Mouse (Mus musculus) heart, adult 2 months (tissue): Measurements from ENCODE around the gene Fads3.

Experiments used
- CTCF ChIP-seq: fragments of 200-600 bp; IDR thresholded peaks from 2 replicates; pipeline ENCODE4 v1.8.1; 2022; ENCODE audit warnings: antibody characterized with exemption, mild to moderate bottlenecking, moderate library complexity
- EP300 ChIP-seq: fragments of 200-500 bp; IDR thresholded peaks from 2 replicates; pipeline ENCODE4 v1.6.1; 2011; ENCODE audit warnings: low read depth, low read length, control low read depth; ENCODE audit not compliant: insufficient read depth
- POLR2A ChIP-seq: fragments of 200-500 bp; IDR thresholded peaks from 2 replicates; pipeline ENCODE4 v1.6.1; 2011; ENCODE audit warnings: mild to moderate bottlenecking, low read depth, low read length, control low read depth; ENCODE audit not compliant: insufficient read depth

DNA sequence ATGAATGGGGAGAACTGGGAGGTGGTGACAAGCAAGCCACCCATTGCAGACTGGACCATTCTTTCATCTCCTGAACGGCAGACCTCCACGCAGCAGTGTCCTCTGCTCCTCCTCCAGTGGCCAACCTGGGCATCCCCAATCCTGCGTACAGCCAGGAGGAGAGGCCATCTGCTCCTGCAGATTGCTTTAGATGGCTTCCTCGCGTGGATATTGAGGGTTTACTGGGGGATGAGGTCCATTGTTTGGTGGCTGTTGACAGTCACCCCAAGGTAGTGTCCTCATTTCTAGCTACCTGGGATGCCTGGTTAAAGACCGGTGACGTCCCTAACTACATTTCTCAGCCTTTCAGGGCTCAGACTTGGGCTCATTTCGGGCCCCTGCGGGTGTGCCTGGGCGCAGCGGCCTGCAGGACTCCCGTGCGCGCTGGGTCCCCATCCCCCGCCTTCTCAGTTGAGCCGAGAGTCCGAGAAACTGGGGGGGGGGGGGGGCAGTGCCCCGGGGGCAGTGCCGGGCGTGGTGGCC lies 442 bp upstream of the Fads3 start:
- TF ChIP-seq CTCF (no peak), POLR2A (no peak), EP300 (no peak)
